Mouse (Mus musculus) frontal cortex, postnatal 10 days (tissue): ENCODE data around the gene Acsl3.

Experiments used
- DNase-seq, 2 experiments: peaks; one replicate each; pipeline ENCODE4 v3.0.0; 2022; ENCODE audit warnings: low spot score in 2 of 2, mixed read lengths in 1 of 2

Acsl3 gene

DNA sequence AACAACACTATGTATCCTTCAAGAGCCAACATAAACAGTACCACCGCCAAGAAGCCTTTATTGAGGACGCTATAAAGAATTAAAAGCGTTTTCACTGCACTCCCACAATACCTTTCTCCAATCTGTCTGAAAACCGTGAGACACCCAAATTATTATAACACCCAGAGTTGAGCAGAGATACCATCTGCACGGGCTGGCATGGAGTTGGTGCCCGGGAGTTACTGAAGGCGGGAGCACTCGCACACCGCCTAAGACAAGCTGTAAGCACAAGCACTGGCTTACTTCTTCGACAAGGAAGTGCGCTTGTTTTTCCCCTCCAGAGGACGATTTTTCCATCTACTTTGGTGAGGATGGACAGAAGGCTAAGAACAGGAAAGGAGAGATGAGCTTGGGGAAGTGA, 84.6 kb downstream of the Acsl3 start:
- DNase-seq, result no peak

DNA sequence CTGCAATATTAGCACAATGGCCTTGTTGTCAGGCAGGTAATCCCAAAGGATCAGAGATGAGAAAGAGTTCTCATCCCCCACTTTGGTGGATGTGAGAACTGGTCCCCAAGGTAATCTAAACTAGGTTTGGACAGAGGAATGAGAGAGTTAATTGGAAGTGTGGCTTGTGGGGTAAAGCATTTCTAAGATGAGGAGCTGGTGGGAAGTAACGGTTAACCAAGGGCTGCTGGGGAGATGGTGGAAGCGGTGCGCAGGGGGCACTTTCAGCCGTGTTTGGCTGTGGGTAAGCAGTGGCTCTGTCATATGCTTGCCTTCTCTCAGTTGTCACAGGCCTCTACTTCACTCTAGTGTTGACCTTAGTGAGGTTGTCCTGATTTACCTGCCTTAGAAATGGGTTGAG, 85.7 kb downstream of the Acsl3 start:
- no peak for DNase-seq

DNA sequence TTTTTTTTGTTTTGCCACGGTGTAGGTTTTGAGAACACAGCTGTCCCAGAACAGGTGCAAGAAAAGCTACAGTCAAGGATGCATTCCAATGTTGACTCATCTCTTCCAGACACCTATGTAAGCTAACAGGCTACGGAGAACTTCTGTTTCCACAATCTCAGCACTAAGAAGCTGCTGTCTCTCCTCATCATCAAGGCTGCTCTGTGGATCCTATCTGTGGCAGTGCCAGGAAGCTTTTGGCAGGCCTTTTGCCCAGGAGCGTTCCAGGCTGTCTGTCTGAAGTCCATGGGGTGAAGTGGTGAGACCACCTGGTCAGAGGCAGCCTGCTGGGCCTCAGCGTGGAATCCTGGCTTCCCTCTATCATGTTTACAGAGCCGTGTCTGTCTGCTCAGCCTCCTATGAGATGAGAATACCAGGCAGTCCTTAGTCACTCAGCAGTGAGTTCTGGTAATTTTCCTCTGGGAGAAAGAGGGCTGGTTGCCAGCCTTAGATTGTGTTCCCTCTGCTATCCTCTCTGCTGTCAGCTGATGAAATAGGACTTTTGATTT, 87.7 kb downstream of the Acsl3 start:
- no peak for DNase-seq
